Mouse (Mus musculus) MEL (cell line): ENCODE data around the gene Sec24a.

Source experiments
- CHD1 ChIP-seq: IDR thresholded peaks from 2 replicates; pipeline ENCODE4 v1.6.1; 2012; ENCODE audit warnings: low read depth, mild to moderate bottlenecking, inconsistent platforms, low read length, improper control_type of control experiment
- ELF1 ChIP-seq: IDR thresholded peaks from 2 replicates; pipeline ENCODE4 v1.6.1; 2014; ENCODE audit warnings: low read depth, mild to moderate bottlenecking, inconsistent platforms, low read length, improper control_type of control experiment, moderate library complexity
- POLR2AphosphoS5 ChIP-seq: IDR thresholded peaks from 2 replicates; pipeline ENCODE4 v1.6.1; 2012; ENCODE audit warnings: low read depth, borderline replicate concordance, mild to moderate bottlenecking, inconsistent platforms, low read length, moderate library complexity, mixed read lengths
- TBP ChIP-seq: IDR thresholded peaks from 2 replicates; pipeline ENCODE4 v1.8.0; 2011; ENCODE audit warnings: low read depth, low read length, improper control_type of control experiment

DNA sequence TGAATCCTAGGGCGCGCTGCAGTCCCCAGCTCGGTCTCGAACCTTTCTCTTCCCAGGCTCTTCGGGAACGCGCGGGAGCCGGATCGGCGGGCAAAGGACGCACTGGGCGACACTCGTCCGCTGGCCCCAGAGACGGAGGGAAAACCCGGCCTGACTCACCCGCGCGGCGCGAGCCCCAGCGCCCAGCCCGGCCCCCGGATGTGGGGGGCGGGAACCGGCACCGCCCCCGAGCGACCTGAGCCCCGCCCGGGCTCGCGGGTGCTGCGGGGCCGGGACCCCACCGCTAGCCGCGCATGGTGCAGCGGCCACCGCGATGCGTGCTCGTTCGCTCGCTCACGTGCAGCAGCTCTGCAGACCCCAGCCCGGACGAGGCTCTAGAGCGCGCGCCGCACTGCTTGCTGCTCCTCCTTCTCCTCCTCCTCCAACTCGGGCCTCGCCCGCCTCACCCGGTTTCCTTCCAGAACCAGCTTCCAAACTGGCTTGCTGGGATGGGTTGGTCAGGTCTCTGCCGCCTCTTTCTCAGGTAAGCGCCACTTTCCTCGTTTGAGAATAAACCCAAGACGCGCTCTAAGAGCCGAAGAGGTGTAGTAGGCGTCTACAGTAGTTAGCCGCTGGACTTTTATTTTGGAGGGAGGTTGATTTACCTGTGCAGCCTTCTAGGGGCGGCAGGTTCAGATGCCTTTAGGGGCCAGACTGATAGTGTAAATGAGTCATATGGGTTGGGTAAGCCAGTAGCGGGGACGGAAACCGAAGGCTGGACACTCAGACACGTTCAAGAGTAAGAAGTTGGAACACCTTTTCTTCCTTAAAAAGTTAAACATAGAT is 112.5 kb downstream of the Sec24a start, which contains the start of the genes N4bp3 and D930048N14Rik:
- TF ChIP-seq POLR2AphosphoS5 = no peak
- no peak for TF ChIP-seq TBP
- TF ChIP-seq ELF1 = no peak
- TF ChIP-seq CHD1 = no peak
